Mouse (Mus musculus) thymus, adult 2 months (tissue): ENCODE measurements around the gene Rtn4rl1. TPM values are rescaled to one million over a fixed set of nuclear protein-coding genes. Genes with fewer than 3 reads are reported as not detected.

ENCODE experiments used
- DNase-seq: peaks from one replicate; pipeline ENCODE4 v3.0.0; 2021
- H3K27ac ChIP-seq: fragments of 200-500 bp; 2 replicates; pipeline ENCODE4 v1.5.1; 2012; ENCODE audit warnings: low read length, control low read depth; ENCODE audit not compliant: control insufficient read depth, insufficient read depth
- H3K27me3 ChIP-seq: fragments of 200-500 bp; 2 replicates; pipeline ENCODE4 v1.6.1; 2012; ENCODE audit warnings: mild to moderate bottlenecking, low read length, moderate library complexity, mixed read lengths; ENCODE audit not compliant: control insufficient read depth, insufficient read depth
- H3K36me3 ChIP-seq: fragments of 200-500 bp; 2 replicates; pipeline ENCODE4 v1.6.1; 2012; ENCODE audit warnings: mild to moderate bottlenecking, low read length, moderate library complexity; ENCODE audit not compliant: control insufficient read depth, insufficient read depth
- H3K4me1 ChIP-seq: fragments of 200-500 bp; replicated peaks from 2 replicates; pipeline ENCODE4 v1.6.1; 2012; ENCODE audit warnings: low read length; ENCODE audit not compliant: control insufficient read depth, insufficient read depth
- H3K4me3 ChIP-seq: fragments of 200-500 bp; 2 replicates; pipeline ENCODE4 v1.5.1; 2012; ENCODE audit warnings: mild to moderate bottlenecking, low read length, control low read depth, moderate library complexity; ENCODE audit not compliant: control insufficient read depth, insufficient read depth
- CTCF ChIP-seq: fragments of 200-500 bp; IDR thresholded peaks from 2 replicates; pipeline ENCODE4 v1.5.1; 2012; ENCODE audit warnings: mild to moderate bottlenecking, control low read depth, low read length, moderate library complexity, borderline replicate concordance; ENCODE audit not compliant: control insufficient read depth, poor library complexity, insufficient read depth; ENCODE audit errors: extremely low read depth
- POLR2A ChIP-seq: fragments of 200-500 bp; IDR thresholded peaks from 2 replicates; pipeline ENCODE4 v1.6.1; 2012; ENCODE audit warnings: mild to moderate bottlenecking, low read length, control low read depth, moderate library complexity; ENCODE audit not compliant: control insufficient read depth, poor library complexity, insufficient read depth; ENCODE audit errors: extremely low read depth
- WGBS: fragments of 180-500 bp; shearing (Covaris S2); methylation state at CpG from one replicate; pipeline ENCODE4 v1.1.7; 2018; 5-methylcytosine and 5-hydroxymethylcytosine counted together
- polyA plus RNA-seq: library from polyadenylated mRNA; depleted of rRNA; stranded (reverse); fragments of >200 nt; gene quantifications from 2 replicates; pipeline ENCODE4 v1.2.3, GENCODE M21; 2012

The Rtn4rl1 gene
- polyA plus RNA-seq, 1 experiment, result 15.3 TPM

DNA sequence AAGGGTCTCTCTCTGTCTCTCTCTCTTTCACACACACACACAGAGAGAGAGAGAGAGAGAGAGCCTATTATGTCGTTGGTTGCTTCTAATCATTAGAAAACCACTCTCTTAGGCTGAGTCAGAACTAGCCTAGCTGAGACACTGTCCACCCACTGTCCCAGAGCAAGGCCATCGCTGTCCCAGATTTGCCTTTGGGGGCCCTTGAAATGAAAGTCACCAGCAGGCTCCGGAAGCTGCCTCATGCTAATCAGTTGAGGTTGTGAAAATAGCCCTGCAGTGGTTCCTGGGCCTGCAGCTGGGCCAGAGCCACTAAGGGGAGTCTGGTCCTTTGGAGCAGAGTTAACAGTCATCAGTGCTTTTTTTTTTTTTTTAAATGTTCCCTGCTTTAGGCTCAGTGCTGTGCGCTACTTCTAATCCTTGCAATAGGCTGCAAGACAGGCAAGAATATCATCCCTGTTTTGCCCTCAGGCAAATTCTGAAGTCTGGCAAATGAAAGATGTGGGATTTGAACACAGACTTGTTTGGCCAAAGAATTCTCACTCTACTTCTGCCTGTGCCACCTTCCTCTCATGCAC lies 92.4 kb downstream of the Rtn4rl1 start:
- no peak overlapping the region for H3K4me3 ChIP-seq
- 71% methylated on average over 4 of the region's 4 CpGs for WGBS
- H3K27me3 ChIP-seq, result no peaks in the 10 kb centered on the region
- no peaks in the 10 kb centered on the region for H3K36me3 ChIP-seq
- no peak overlapping the region for H3K27ac ChIP-seq
- H3K4me1 ChIP-seq, result peaks cover 24% of the 10 kb centered on the region
- DNase-seq, result no peak
- TF ChIP-seq CTCF (no peak), POLR2A (no peak)

DNA sequence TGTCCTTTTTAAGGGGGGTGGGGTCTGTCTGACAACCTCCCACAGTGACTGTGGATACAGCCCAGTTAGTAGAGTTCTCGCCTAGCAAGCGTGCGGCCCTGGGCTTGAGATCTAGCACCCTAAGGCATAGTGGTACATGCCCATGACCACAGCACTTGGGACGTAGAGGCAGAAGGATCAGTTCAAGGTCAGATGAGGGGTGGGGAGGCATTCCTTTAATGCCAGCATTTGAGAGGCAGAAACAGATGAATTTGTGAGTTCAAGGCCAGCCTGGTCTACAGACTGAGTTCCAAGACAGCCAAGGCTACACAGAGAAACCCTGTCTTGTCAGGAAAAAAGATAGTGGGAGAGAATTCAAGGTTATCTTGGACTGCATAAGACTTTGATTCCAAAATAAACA lies 93.3 kb downstream of the Rtn4rl1 start:
- H3K27me3 ChIP-seq, result no peaks in the 10 kb centered on the region
- no peaks in the 10 kb centered on the region for H3K36me3 ChIP-seq
- DNase-seq, result no peak
- WGBS, result 98% methylated on average over 4 of the region's 4 CpGs
- no peak for TF ChIP-seq CTCF
- TF ChIP-seq POLR2A, result no peak
- peaks cover 15% of the 10 kb centered on the region for H3K4me1 ChIP-seq
- no peak overlapping the region for H3K27ac ChIP-seq
- H3K4me3 ChIP-seq, result no peak overlapping the region

DNA sequence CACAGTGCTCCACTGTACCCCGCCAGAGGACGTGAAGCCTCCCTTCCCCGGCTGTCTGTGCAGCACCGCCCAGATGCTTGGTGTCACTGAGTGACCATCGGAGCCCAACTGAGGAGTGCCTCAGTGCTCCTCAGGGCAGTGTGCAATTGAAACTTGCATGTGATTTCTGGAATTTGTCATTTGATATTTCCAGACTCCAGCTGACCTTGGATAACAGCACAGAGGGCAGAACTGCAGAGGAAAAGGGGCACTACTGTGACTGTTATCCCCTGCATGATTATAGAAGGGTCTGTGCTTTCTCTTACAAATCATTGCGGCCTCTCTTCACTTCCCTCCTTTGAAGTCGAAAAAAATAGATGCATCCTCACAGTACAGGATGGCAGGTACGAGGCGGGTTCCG lies 94.4 kb downstream of the Rtn4rl1 start:
- WGBS, result 94% methylated on average over 10 of the region's 10 CpGs

DNA sequence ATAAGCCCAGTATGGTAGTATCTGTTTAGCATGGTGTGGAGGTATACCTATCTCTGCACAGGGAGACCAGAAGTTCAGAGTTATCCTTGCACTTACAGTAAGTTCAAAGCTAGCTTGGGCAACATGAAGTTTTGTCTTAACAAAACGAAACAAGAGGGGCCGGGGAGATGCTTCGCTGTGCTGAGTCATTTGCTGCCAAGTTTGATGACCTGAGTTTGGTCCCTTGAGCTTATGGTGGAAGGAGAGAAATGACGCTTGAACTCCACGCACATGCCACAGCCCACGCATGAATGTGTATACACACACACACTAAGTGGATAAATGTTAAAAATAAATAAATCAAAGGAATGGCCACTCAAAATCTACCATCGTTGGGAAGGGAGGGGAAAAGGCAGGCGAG lies 94.9 kb downstream of the Rtn4rl1 start:
- DNase-seq, result no peak
- H3K27me3 ChIP-seq, result no peaks in the 10 kb centered on the region
- H3K4me3 ChIP-seq, result no peak overlapping the region
- no peaks in the 10 kb centered on the region for H3K4me1 ChIP-seq
- TF ChIP-seq POLR2A (no peak), CTCF (no peak)
- WGBS, result 94% methylated on average over 8 of the region's 8 CpGs
- no peaks in the 10 kb centered on the region for H3K36me3 ChIP-seq
- H3K27ac ChIP-seq, result no peak overlapping the region

More for the DNA sequence above, 94.4 kb downstream of the Rtn4rl1 start:
- H3K27ac ChIP-seq, result no peak overlapping the region
- H3K4me1 ChIP-seq, result peaks cover 5% of the 10 kb centered on the region
- no peak for DNase-seq
- H3K36me3 ChIP-seq, result no peaks in the 10 kb centered on the region
- no peak overlapping the region for H3K4me3 ChIP-seq
- H3K27me3 ChIP-seq, result no peaks in the 10 kb centered on the region
- TF ChIP-seq POLR2A (no peak), CTCF (no peak)

DNA sequence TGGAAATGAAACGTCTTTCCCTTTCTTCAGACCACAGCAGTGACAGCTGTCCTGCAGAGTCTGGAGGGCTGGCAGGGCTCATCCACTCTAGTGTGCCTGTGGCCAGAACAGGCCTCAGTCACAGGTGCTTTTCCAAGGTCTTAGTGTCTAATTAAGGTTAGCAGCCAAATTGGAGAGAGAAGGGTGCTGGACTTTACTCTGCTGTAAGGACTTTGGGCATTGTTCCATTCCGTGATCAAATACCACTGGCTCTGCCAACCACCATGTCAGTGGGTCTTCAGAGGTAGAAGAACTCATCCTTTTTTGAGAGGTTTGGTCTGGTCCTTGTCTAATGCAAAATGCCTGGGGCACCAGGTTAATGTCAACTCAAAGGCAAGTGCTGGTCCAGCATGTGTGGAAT lies 95.5 kb downstream of the Rtn4rl1 start:
- Histone ChIP-seq H3K27ac (no peak overlapping the region), H3K4me1 (no peaks in the 10 kb centered on the region), H3K4me3 (no peak overlapping the region), H3K36me3 (no peaks in the 10 kb centered on the region), H3K27me3 (no peaks in the 10 kb centered on the region)
- WGBS, result 55% methylated on average over 2 of the region's 2 CpGs
- TF ChIP-seq CTCF (no peak), POLR2A (no peak)
- DNase-seq, result no peak

DNA sequence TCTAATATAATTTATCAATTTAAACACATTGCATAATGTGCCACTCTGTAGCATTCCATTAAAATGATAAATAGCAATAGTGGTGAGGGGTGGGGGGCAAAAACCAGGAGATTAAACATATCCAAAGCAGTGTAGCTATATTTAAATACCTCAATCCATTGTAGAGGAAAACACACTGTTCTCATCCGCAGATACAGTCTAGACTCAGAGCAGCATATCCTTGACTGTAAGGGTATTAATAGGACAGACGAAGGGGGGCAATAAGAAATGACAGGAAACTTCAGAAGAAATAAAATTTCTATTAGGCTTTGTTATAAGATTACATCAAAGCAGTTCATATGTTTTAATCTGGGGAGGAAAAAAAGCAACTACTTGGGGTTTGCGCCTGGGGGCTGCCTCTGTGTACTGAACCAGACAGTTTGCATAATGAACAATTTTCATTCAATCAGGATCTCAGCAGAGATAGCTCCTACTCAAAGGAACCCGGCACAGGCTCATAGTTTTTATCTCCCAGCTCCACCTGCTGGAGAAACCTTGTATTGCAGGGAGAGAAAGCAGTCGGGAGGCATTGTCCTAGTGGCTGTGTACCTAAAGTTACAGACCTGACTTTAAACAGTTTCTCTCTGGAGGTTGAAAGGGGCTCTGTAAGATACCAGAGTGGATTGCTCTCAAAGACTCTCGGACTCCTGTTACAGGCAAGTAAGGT lies 97.1 kb downstream of the Rtn4rl1 start:
- no peaks in the 10 kb centered on the region for H3K27me3 ChIP-seq
- H3K27ac ChIP-seq, result no peak overlapping the region
- 25% methylated on average over 6 of the region's 6 CpGs for WGBS

More for the DNA sequence above, 97.1 kb downstream of the Rtn4rl1 start:
- H3K36me3 ChIP-seq, result no peaks in the 10 kb centered on the region
- TF ChIP-seq POLR2A, result no peak
- TF ChIP-seq CTCF, result no peak
- no peak overlapping the region for H3K4me3 ChIP-seq
- DNase-seq, result peak; percentile 91
- no peaks in the 10 kb centered on the region for H3K4me1 ChIP-seq
